Mouse (Mus musculus): ENCODE results near the gene Ptprj. TPM values are rescaled to one million over a fixed set of nuclear protein-coding genes. Genes with fewer than 3 reads are reported as not detected.
A peak's percentile ranks its signal among the peaks of the same experiment; 100 is the strongest.

Ptprj gene
- polyA plus RNA-seq, 1 experiment from 2014 or later, result 3.5 TPM

- peaks cover 16% of the 10 kb centered on the region; the same call in 1 of the 2 replicates for H3K4me1 ChIP-seq (ENCODE audit: control insufficient read depth, insufficient read depth, low read length)
- no peak overlapping the region for H3K27ac ChIP-seq (ENCODE audit: low read length)
- ATAC-seq, result no peak
Observed at GRCm38 (mm10) chr2:90522455-90522854, 58.0 kb downstream of the Ptprj start.

GRCm38 (mm10) chr2:90521909-90522308, 58.5 kb downstream of the Ptprj start:
- H3K27me3 ChIP-seq (replicated peaks; ENCODE audit: control insufficient read depth, insufficient read depth, low read length), result no peaks in the 10 kb centered on the region
- no peak overlapping the region for H3K4me2 ChIP-seq (ENCODE audit: low read depth, low read length)
- WGBS, result 69% methylated on average over 1 of the region's 1 CpGs
- no peaks in the 10 kb centered on the region for H3K36me3 ChIP-seq (ENCODE audit: control insufficient read depth, insufficient read depth, low read length)
- H3K27ac ChIP-seq (ENCODE audit: low read length), result no peak overlapping the region
- no peak overlapping the region for H3K9ac ChIP-seq (ENCODE audit: low read depth, low read length)
- H3K9me3 ChIP-seq (ENCODE audit: control insufficient read depth, low read length), result no peaks in the 10 kb centered on the region
- ATAC-seq, result no peak; the same call in 1 of the 2 replicates
- no peak overlapping the region for H3K4me3 ChIP-seq (ENCODE audit: low read length)
- peaks cover 14% of the 10 kb centered on the region; the same call in 1 of the 2 replicates for H3K4me1 ChIP-seq (ENCODE audit: control insufficient read depth, insufficient read depth, low read length)

More at GRCm38 (mm10) chr2:90522455-90522854, 58.0 kb downstream of the Ptprj start:
- Histone ChIP-seq H3K9me3 (ENCODE audit: control insufficient read depth, low read length) (no peaks in the 10 kb centered on the region), H3K27me3 (replicated peaks; ENCODE audit: control insufficient read depth, insufficient read depth, low read length) (no peaks in the 10 kb centered on the region), H3K4me2 (ENCODE audit: low read depth, low read length) (no peak overlapping the region), H3K36me3 (ENCODE audit: control insufficient read depth, insufficient read depth, low read length) (no peaks in the 10 kb centered on the region), H3K9ac (ENCODE audit: low read depth, low read length) (no peak overlapping the region), H3K4me3 (ENCODE audit: low read length) (no peak overlapping the region)
- WGBS, result 68% methylated on average over 6 of the region's 6 CpGs

- Histone ChIP-seq H3K27me3 (replicated peaks; ENCODE audit: control insufficient read depth, insufficient read depth, low read length) (no peaks in the 10 kb centered on the region), H3K4me3 (ENCODE audit: low read length) (no peak overlapping the region), H3K27ac (ENCODE audit: low read length) (no peak overlapping the region), H3K9me3 (ENCODE audit: control insufficient read depth, low read length) (no peaks in the 10 kb centered on the region), H3K4me1 (ENCODE audit: control insufficient read depth, insufficient read depth, low read length) (peaks cover 11% of the 10 kb centered on the region; the same call in 1 of the 2 replicates), H3K9ac (ENCODE audit: low read depth, low read length) (no peak overlapping the region), H3K4me2 (ENCODE audit: low read depth, low read length) (no peak overlapping the region), H3K36me3 (ENCODE audit: control insufficient read depth, insufficient read depth, low read length) (no peaks in the 10 kb centered on the region)
- WGBS, result 74% methylated on average over 6 of the region's 6 CpGs
- no peak for ATAC-seq
Observed at GRCm38 (mm10) chr2:90518296-90518695, 62.2 kb downstream of the Ptprj start.

GRCm38 (mm10) chr2:90514969-90515368, 65.5 kb downstream of the Ptprj start:
- Histone ChIP-seq H3K9ac (ENCODE audit: low read depth, low read length) (no peak overlapping the region), H3K36me3 (ENCODE audit: control insufficient read depth, insufficient read depth, low read length) (no peaks in the 10 kb centered on the region), H3K27me3 (replicated peaks; ENCODE audit: control insufficient read depth, insufficient read depth, low read length) (no peaks in the 10 kb centered on the region), H3K4me1 (ENCODE audit: control insufficient read depth, insufficient read depth, low read length) (peaks cover 11% of the 10 kb centered on the region; the same call in 1 of the 2 replicates), H3K4me3 (ENCODE audit: low read length) (no peak overlapping the region), H3K9me3 (ENCODE audit: control insufficient read depth, low read length) (no peaks in the 10 kb centered on the region), H3K27ac (ENCODE audit: low read length) (no peak overlapping the region), H3K4me2 (ENCODE audit: low read depth, low read length) (no peak overlapping the region)
- WGBS, result 72% methylated on average over 5 of the region's 5 CpGs
- no peak for ATAC-seq

DNA sequence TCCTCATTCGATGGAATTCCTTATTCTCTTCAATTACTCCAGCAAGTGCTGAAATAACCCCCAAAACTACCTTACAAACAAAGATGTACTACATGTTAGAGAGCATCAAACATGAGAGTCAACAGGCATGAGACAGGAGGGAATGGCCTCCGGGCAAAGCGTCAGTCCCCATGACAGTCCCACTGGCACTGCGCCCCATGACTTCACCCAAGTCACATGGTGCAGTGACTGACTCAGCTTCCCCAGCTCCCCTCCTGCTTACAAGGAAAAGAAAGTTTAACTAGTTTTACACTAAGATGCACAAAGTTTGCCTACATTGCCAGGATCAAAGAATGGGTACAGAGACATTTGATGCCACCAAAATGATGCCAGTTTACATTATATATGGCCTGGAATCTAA, 71.2 kb downstream of the Ptprj start:
- Histone ChIP-seq H3K27ac (ENCODE audit: low read length) (no peak overlapping the region), H3K27me3 (replicated peaks; ENCODE audit: control insufficient read depth, insufficient read depth, low read length) (no peaks in the 10 kb centered on the region), H3K4me1 (ENCODE audit: control insufficient read depth, insufficient read depth, low read length) (peaks cover 7% of the 10 kb centered on the region), H3K4me2 (ENCODE audit: low read depth, low read length) (no peak overlapping the region), H3K9me3 (ENCODE audit: control insufficient read depth, low read length) (no peaks in the 10 kb centered on the region), H3K4me3 (ENCODE audit: low read length) (no peak overlapping the region), H3K36me3 (ENCODE audit: control insufficient read depth, insufficient read depth, low read length) (no peaks in the 10 kb centered on the region), H3K9ac (ENCODE audit: low read depth, low read length) (no peak overlapping the region)
- WGBS, result 92% methylated on average over 4 of the region's 4 CpGs
- ATAC-seq, result no peak

DNA sequence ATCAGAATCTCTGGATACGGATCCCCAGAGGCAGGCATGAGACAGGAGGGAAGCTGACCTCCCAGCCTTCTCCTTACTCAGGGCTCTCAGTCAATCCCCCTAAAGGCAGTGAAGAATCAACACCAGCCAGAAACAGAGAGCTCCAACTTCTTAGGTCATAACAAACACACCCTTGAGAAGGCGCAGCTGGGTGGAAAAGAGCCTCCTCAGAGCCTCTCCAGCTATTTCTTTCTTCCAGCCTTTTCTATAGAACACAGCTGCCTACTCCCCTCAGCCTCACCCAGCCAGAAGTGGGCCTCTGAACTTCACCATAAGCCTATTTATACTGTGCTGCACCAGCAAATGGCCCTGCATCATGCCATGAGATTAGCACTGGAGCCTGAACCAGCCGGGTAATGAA, 74.3 kb downstream of the Ptprj start:
- H3K4me2 ChIP-seq (ENCODE audit: low read depth, low read length), result no peak overlapping the region
- H3K9me3 ChIP-seq (ENCODE audit: control insufficient read depth, low read length), result no peaks in the 10 kb centered on the region
- no peaks in the 10 kb centered on the region for H3K36me3 ChIP-seq (ENCODE audit: control insufficient read depth, insufficient read depth, low read length)
- no peaks in the 10 kb centered on the region for H3K27me3 ChIP-seq (replicated peaks; ENCODE audit: control insufficient read depth, insufficient read depth, low read length)
- ATAC-seq, result peak; percentile 64
- no peak overlapping the region for H3K9ac ChIP-seq (ENCODE audit: low read depth, low read length)
- 41% methylated on average over 3 of the region's 3 CpGs for WGBS
- H3K27ac ChIP-seq (ENCODE audit: low read length), result peak overlapping the region; percentile 29
- peaks cover 17% of the 10 kb centered on the region for H3K4me1 ChIP-seq (ENCODE audit: control insufficient read depth, insufficient read depth, low read length)
- no peak overlapping the region for H3K4me3 ChIP-seq (ENCODE audit: low read length)

DNA sequence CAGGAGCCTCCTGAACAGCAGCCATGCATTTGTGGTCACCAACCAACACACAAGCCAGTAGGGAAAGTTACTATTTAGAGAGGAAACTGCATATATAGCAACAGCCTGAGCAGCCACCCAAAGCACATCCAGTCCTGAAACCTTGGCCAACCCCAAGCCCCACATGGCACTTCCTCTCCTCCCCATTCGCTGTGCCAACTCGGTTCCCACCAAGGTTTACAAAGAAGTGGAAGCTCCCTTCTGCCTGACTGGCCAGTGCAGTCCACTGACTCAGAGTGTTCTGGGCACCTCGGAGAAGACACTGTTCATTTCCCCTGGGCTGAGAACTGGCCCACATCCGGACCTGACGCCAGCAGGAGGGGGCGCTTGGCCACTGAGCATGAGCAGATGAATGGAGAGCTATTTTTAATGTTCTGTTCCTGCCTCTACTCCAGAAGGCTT, 75.7 kb downstream of the Ptprj start:
- H3K36me3 ChIP-seq (ENCODE audit: control insufficient read depth, insufficient read depth, low read length), result no peaks in the 10 kb centered on the region
- H3K27me3 ChIP-seq (replicated peaks; ENCODE audit: control insufficient read depth, insufficient read depth, low read length), result no peaks in the 10 kb centered on the region
- no peaks in the 10 kb centered on the region for H3K9me3 ChIP-seq (ENCODE audit: control insufficient read depth, low read length)
- H3K9ac ChIP-seq (ENCODE audit: low read depth, low read length), result no peak overlapping the region
- H3K27ac ChIP-seq (ENCODE audit: low read length), result no peak overlapping the region
- peaks cover 22% of the 10 kb centered on the region for H3K4me1 ChIP-seq (ENCODE audit: control insufficient read depth, insufficient read depth, low read length)
- no peak overlapping the region for H3K4me2 ChIP-seq (ENCODE audit: low read depth, low read length)
- 63% methylated on average over 6 of the region's 6 CpGs for WGBS
- no peak for ATAC-seq
- H3K4me3 ChIP-seq (ENCODE audit: low read length), result no peak overlapping the region

DNA sequence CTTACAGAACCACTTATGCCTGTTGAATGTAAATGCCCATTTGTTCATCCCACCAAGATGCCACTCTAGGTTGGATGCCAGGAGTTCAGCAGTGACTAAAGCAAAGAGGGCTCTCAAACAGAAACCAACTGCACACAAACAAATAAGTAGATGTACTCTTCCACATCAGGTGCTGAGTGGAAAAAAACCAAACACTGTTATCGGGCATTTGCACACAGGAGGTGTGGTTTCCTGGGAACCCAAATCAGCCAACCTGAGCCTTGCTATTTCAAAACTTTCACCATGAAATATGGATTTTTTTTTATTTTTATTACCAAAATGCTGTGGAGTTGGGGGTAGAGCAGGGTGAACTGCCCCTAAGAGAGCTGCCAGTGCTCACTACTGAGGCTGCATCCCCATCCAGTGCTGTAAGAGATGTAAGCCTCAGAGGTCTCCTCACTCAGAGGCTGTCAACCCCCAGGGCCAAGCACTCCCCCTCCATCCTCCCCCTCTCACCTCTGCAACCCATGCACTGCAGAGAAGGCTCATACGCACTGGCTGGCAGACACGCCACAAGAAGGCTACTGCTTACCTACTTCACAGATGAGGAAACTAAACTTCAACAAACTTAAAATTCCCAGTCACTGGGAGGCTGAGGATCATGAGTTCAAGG, 77.1 kb downstream of the Ptprj start:
- H3K4me3 ChIP-seq (ENCODE audit: low read length), result no peak overlapping the region
- H3K9me3 ChIP-seq (ENCODE audit: control insufficient read depth, low read length), result no peaks in the 10 kb centered on the region

DNA sequence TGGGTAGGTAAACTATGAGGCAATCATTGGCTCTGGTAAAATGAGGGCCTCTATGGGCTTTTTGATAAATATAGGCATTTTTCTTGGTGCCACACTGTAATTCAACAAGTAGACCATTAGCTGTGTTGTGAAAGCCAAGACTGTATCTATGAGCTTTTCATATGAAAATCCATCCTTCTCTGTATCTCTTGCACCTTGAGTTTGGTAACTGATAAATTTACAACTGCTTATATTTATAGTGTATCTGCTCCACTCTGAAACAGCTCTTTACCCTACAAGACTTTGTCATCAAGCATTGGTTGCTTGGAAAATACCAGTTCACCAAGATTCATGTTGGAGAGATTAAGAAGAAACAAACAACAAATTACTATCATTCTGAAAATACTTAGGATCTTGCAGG, 77.7 kb downstream of the Ptprj start:
- no peak for ATAC-seq
- peaks cover 24% of the 10 kb centered on the region for H3K4me1 ChIP-seq (ENCODE audit: control insufficient read depth, insufficient read depth, low read length)

More for the DNA sequence above, 77.1 kb downstream of the Ptprj start:
- no peak for ATAC-seq
- 80% methylated on average over 3 of the region's 3 CpGs for WGBS
- H3K4me1 ChIP-seq (ENCODE audit: control insufficient read depth, insufficient read depth, low read length), result peaks cover 24% of the 10 kb centered on the region
- H3K27ac ChIP-seq (ENCODE audit: low read length), result no peak overlapping the region
- no peak overlapping the region for H3K9ac ChIP-seq (ENCODE audit: low read depth, low read length)
- no peaks in the 10 kb centered on the region for H3K36me3 ChIP-seq (ENCODE audit: control insufficient read depth, insufficient read depth, low read length)
- no peaks in the 10 kb centered on the region for H3K27me3 ChIP-seq (replicated peaks; ENCODE audit: control insufficient read depth, insufficient read depth, low read length)
- no peak overlapping the region for H3K4me2 ChIP-seq (ENCODE audit: low read depth, low read length)

GRCm38 (mm10) chr2:90501708-90502107, 78.7 kb downstream of the Ptprj start:
- Histone ChIP-seq H3K4me2 (ENCODE audit: low read depth, low read length) (no peak overlapping the region), H3K27me3 (replicated peaks; ENCODE audit: control insufficient read depth, insufficient read depth, low read length) (no peaks in the 10 kb centered on the region), H3K9ac (ENCODE audit: low read depth, low read length) (no peak overlapping the region), H3K27ac (ENCODE audit: low read length) (0 out of 2 replicates have a peak overlapping the region, but pooled peaks have one; percentile 29), H3K36me3 (ENCODE audit: control insufficient read depth, insufficient read depth, low read length) (no peaks in the 10 kb centered on the region), H3K4me1 (ENCODE audit: control insufficient read depth, insufficient read depth, low read length) (peaks cover 27% of the 10 kb centered on the region), H3K9me3 (ENCODE audit: control insufficient read depth, low read length) (no peaks in the 10 kb centered on the region), H3K4me3 (ENCODE audit: low read length) (no peak overlapping the region)
- 24% methylated on average over 3 of the region's 3 CpGs for WGBS
- ATAC-seq, result peak; percentile 29; the same call in 1 of the 2 replicates

More for the DNA sequence above, 77.7 kb downstream of the Ptprj start:
- Histone ChIP-seq H3K4me2 (ENCODE audit: low read depth, low read length) (no peak overlapping the region), H3K9ac (ENCODE audit: low read depth, low read length) (no peak overlapping the region), H3K27me3 (replicated peaks; ENCODE audit: control insufficient read depth, insufficient read depth, low read length) (no peaks in the 10 kb centered on the region), H3K4me3 (ENCODE audit: low read length) (no peak overlapping the region), H3K9me3 (ENCODE audit: control insufficient read depth, low read length) (no peaks in the 10 kb centered on the region), H3K36me3 (ENCODE audit: control insufficient read depth, insufficient read depth, low read length) (no peaks in the 10 kb centered on the region), H3K27ac (ENCODE audit: low read length) (no peak overlapping the region)

Measured in intestine, embryonic 16.5 days (tissue).